Mouse (Mus musculus) liver, postnatal 0 days (tissue): Measurements from ENCODE around the gene Agfg2. TPM values are rescaled to one million over a fixed set of nuclear protein-coding genes. Genes with fewer than 3 reads are reported as not detected.
"Not testable (repeated sequence)": the region's sequence is repeated elsewhere in the genome, so short reads cannot be mapped to it uniquely, and the experiment has no call there.

Experiments used
- ATAC-seq: fragments of 200-750 bp; cut with Nextera tagmentation; 2 replicates; pipeline ENCODE4 v1.8.0; 2017; ENCODE audit warnings: mild to moderate bottlenecking, moderate library complexity
- DNase-seq: peaks from one replicate; pipeline ENCODE4 v3.0.0-alpha.2; 2016
- H3K27ac ChIP-seq: fragments of 300-500 bp; sonication (generic); 2 replicates; pipeline ENCODE4 v1.5.1; 2014; ENCODE audit warnings: antibody characterized with exemption, moderate library complexity, mild to moderate bottlenecking, low read depth
- H3K27me3 ChIP-seq: fragments of 300-500 bp; sonication (generic); 2 replicates; pipeline ENCODE4 v1.6.1; 2014; ENCODE audit warnings: low read length, control low read depth, mixed read lengths; ENCODE audit not compliant: insufficient read depth
- H3K36me3 ChIP-seq: fragments of 300-500 bp; sonication (generic); replicated peaks from 2 replicates; pipeline ENCODE4 v1.6.1; 2014; ENCODE audit warnings: mild to moderate bottlenecking, control low read depth, low read length, moderate library complexity, mixed read lengths; ENCODE audit not compliant: insufficient read depth
- H3K4me1 ChIP-seq: fragments of 300-500 bp; sonication (generic); 2 replicates; pipeline ENCODE4 v1.6.1; 2014; ENCODE audit warnings: antibody characterized with exemption, mild to moderate bottlenecking, control low read depth; ENCODE audit not compliant: insufficient read depth
- H3K4me2 ChIP-seq: fragments of 300-500 bp; sonication (generic); 2 replicates; pipeline ENCODE4 v1.6.1; 2014; ENCODE audit warnings: low read depth, mild to moderate bottlenecking, low read length, moderate library complexity, mixed read lengths
- H3K4me3 ChIP-seq: fragments of 300-500 bp; sonication (generic); 2 replicates; pipeline ENCODE4 v1.5.1; 2014; ENCODE audit warnings: low read depth, low read length
- H3K9ac ChIP-seq: fragments of 300-500 bp; sonication (generic); replicated peaks from 2 replicates; pipeline ENCODE4 v1.6.1; 2014; ENCODE audit warnings: mild to moderate bottlenecking, moderate library complexity
- H3K9me3 ChIP-seq: fragments of 300-500 bp; sonication (generic); 2 replicates; pipeline ENCODE4 v1.6.1; 2016; ENCODE audit warnings: mild to moderate bottlenecking, control low read depth, low read length, mixed read lengths
- CTCF ChIP-seq: sonication (generic); IDR thresholded peaks from 2 replicates; pipeline ENCODE4 v1.5.1; 2016; ENCODE audit warnings: antibody characterized with exemption, low read depth
- EP300 ChIP-seq: IDR thresholded peaks from 2 replicates; pipeline ENCODE4 v1.6.1; 2016; ENCODE audit warnings: antibody characterized with exemption, low read depth, mild to moderate bottlenecking
- WGBS: fragments of 180-500 bp; shearing (Covaris S2); extraction: QIAGEN DNeasy Blood & Tissue Kit; methylation state at CpG from one replicate; pipeline ENCODE4 v1.1.7; 2014; ENCODE audit not compliant: insufficient replicate concordance; 5-methylcytosine and 5-hydroxymethylcytosine counted together
- polyA plus RNA-seq: library from polyadenylated mRNA; unstranded; fragments of >200 nt; fragmentation: Nextera tagmentation; extraction: Ambion mirVana; gene quantifications from 2 replicates; pipeline ENCODE4 v1.2.1, GENCODE M21; 2015

The Agfg2 gene
- polyA plus RNA-seq = 29.5 and 34.1 TPM in 2 replicates

- Histone ChIP-seq H3K4me1 (peaks cover 42% of the 10 kb centered on the region), H3K9me3 (no peaks in the 10 kb centered on the region), H3K9ac (peak within 1 kb of the TSS; percentile 80), H3K27ac (peak within 1 kb of the TSS; percentile 93), H3K4me3 (peak within 1 kb of the TSS; percentile 89), H3K36me3 (peaks cover 27% of the 10 kb centered on the region), H3K27me3 (no peaks in the 10 kb centered on the region), H3K4me2 (peak within 1 kb of the TSS; percentile 94)
- under 1% methylated on average over 62 of the region's 62 CpGs for WGBS
- ATAC-seq = peak; percentile 91
- DNase-seq = peak; percentile 99
- TF ChIP-seq CTCF = peak; percentile 36
- TF ChIP-seq EP300 = peak; percentile 86
Observed at GRCm38 (mm10) chr5:137684294-137685123, at the start of gene Agfg2. Agfg2 (minus strand) TSS chr5:137684726.

- Histone ChIP-seq H3K9me3 (no peaks in the 10 kb centered on the region), H3K9ac (no peak overlapping the region), H3K36me3 (no peaks in the 10 kb centered on the region), H3K27ac (no peak overlapping the region), H3K4me3 (no peak overlapping the region), H3K4me2 (no peak overlapping the region), H3K4me1 (no peaks in the 10 kb centered on the region), H3K27me3 (no peaks in the 10 kb centered on the region)
- no peak for TF ChIP-seq CTCF
- no peak for TF ChIP-seq EP300
- 95% methylated on average over 12 of the region's 12 CpGs for WGBS
- ATAC-seq (no peak), DNase-seq (no peak)
Observed at GRCm38 (mm10) chr5:137733638-137734288, 49.2 kb upstream of the Agfg2 start.

GRCm38 (mm10) chr5:137726767-137727166 is 42.2 kb upstream of the Agfg2 start:
- DNase-seq = no peak
- 55% methylated on average over 6 of the region's 6 CpGs for WGBS
- H3K4me1 ChIP-seq = 0 out of 2 replicates have a peak, but pooled peaks cover 4% of the 10 kb centered on the region
- ATAC-seq = peak; percentile 79
- no peaks in the 10 kb centered on the region for H3K36me3 ChIP-seq
- peak; percentile 28; the same call in 1 of the 2 replicates for TF ChIP-seq EP300
- peak; percentile 54 for TF ChIP-seq CTCF
- H3K27me3 ChIP-seq = no peaks in the 10 kb centered on the region; the same call in 1 of the 2 replicates
- no peak overlapping the region for H3K27ac ChIP-seq
- H3K4me2 ChIP-seq = no peak overlapping the region; the same call in 1 of the 2 replicates
- no peaks in the 10 kb centered on the region for H3K9me3 ChIP-seq
- H3K4me3 ChIP-seq = no peak overlapping the region
- H3K9ac ChIP-seq = no peak overlapping the region

GRCm38 (mm10) chr5:137723840-137724239 is 39.3 kb upstream of the Agfg2 start:
- DNase-seq (no peak), ATAC-seq (no peak)
- peaks cover 18% of the 10 kb centered on the region for H3K4me1 ChIP-seq
- H3K27me3 ChIP-seq = no peaks in the 10 kb centered on the region; the same call in 1 of the 2 replicates
- H3K4me2 ChIP-seq = no peak overlapping the region
- no peak overlapping the region for H3K9ac ChIP-seq
- no peaks in the 10 kb centered on the region for H3K9me3 ChIP-seq
- H3K27ac ChIP-seq = no peak overlapping the region
- no peaks in the 10 kb centered on the region for H3K36me3 ChIP-seq
- TF ChIP-seq CTCF (no peak), EP300 (no peak)
- H3K4me3 ChIP-seq = no peak overlapping the region
- WGBS = 43% methylated on average over 5 of the region's 5 CpGs

GRCm38 (mm10) chr5:137720558-137721164 is 36.1 kb upstream of the Agfg2 start:
- H3K4me3 ChIP-seq, H3K27me3 ChIP-seq, H3K27ac ChIP-seq, H3K9me3 ChIP-seq, DNase-seq, H3K9ac ChIP-seq, H3K36me3 ChIP-seq: not testable (repeated sequence)
- peak overlapping the region; percentile 52 for H3K4me2 ChIP-seq
- ATAC-seq = peak; percentile 57
- peaks cover 18% of the 10 kb centered on the region for H3K4me1 ChIP-seq
- 20% methylated on average over 9 of the region's 16 CpGs for WGBS

GRCm38 (mm10) chr5:137719088-137719487 is 34.6 kb upstream of the Agfg2 start:
- no peak overlapping the region for H3K9ac ChIP-seq
- no peaks in the 10 kb centered on the region for H3K9me3 ChIP-seq

More at GRCm38 (mm10) chr5:137719088-137719487, 34.6 kb upstream of the Agfg2 start:
- Histone ChIP-seq H3K4me2 (peak overlapping the region; percentile 19; the same call in 1 of the 2 replicates), H3K36me3 (no peaks in the 10 kb centered on the region), H3K27me3 (no peaks in the 10 kb centered on the region; the same call in 1 of the 2 replicates), H3K4me1 (peaks cover 18% of the 10 kb centered on the region), H3K27ac (no peak overlapping the region), H3K4me3 (no peak overlapping the region)
- WGBS = 65% methylated on average over 6 of the region's 6 CpGs
- TF ChIP-seq CTCF (no peak), EP300 (0 out of 2 replicates have a peak, but pooled peaks have one; percentile 27)
- no peak for DNase-seq
- no peak for ATAC-seq
